Mouse (Mus musculus): ENCODE data around the gene Cldn20. TPM values are rescaled to one million over a fixed set of nuclear protein-coding genes. Genes with fewer than 3 reads are reported as not detected.

Gene Cldn20
- polyA plus RNA-seq, 1 experiment from 2014 or later: 0.13 TPM

Other genes with a start within 250 kb of the Cldn20 start
- gene Tiam2, start 206.0 kb upstream of the Cldn20 start, polyA plus RNA-seq (2015; fragmentation: Nextera tagmentation; extraction: Ambion mirVana): 0.72 and 0.86 TPM in 2 replicates
- gene Tfb1m, start 25.2 kb downstream of the Cldn20 start, polyA plus RNA-seq (2015; fragmentation: Nextera tagmentation; extraction: Ambion mirVana): 10.1 and 11.0 TPM in 2 replicates
- not detected in 2 replicates for gene Nox3, start 163.7 kb downstream of the Cldn20 start, polyA plus RNA-seq (2015; fragmentation: Nextera tagmentation; extraction: Ambion mirVana)